Mouse (Mus musculus): ENCODE measurements at regions not wholly inside any gene's neighbourhood (a gene's known extent, or its start where the extent isn't known, plus 50 kb on each side); places are given as distances from the start of the nearest gene placed in this dataset.

- TF ChIP-seq POLR2A (IDR thresholded peaks at IDR 0.05; ENCODE audit: insufficient read length, low read depth), result no peak
- TF ChIP-seq USF1 (IDR thresholded peaks at IDR 0.05; ENCODE audit: low read depth), result no peak
- no peak for TF ChIP-seq TCF12 (IDR thresholded peaks at IDR 0.05; ENCODE audit: insufficient read depth, poor library complexity, severe bottlenecking)
- TF ChIP-seq MAX (IDR thresholded peaks at IDR 0.05; ENCODE audit: low read depth), result no peak
- TF ChIP-seq CEBPB (IDR thresholded peaks at IDR 0.05; ENCODE audit: insufficient read depth, poor library complexity, severe bottlenecking), result no peak
- TF ChIP-seq E2F4 (IDR thresholded peaks at IDR 0.05; ENCODE audit: insufficient read depth), result no peak
- no peak for TF ChIP-seq MYOG (IDR thresholded peaks at IDR 0.05; ENCODE audit: control insufficient read depth in 1 of 3, insufficient read depth in 1 of 3, insufficient read length in 2 of 3, low read depth in 2 of 3)
- TF ChIP-seq MYOD1 (IDR thresholded peaks at IDR 0.05; ENCODE audit: control insufficient read depth in 1 of 3, insufficient read length in 2 of 3, low read depth in 2 of 3), result no peak
- no peak for TF ChIP-seq TCF3 (IDR thresholded peaks at IDR 0.05; ENCODE audit: insufficient read length, low read depth)
- no peak for TF ChIP-seq POLR2AphosphoS2 (IDR thresholded peaks at IDR 0.05; ENCODE audit: insufficient read length, low read depth)
- TF ChIP-seq REST (IDR thresholded peaks at IDR 0.05; ENCODE audit: insufficient read depth, insufficient read length), result no peak
These were observed 467.9 kb downstream of the Kctd12 start for GRCm38 (mm10) chr14:102514527-102514926.

Data from myocyte (in vitro differentiated cells).